Mouse (Mus musculus) kidney, adult 10 weeks (tissue): ENCODE data around the gene Vps13c. TPM values are rescaled to one million over a fixed set of nuclear protein-coding genes. Genes with fewer than 3 reads are reported as not detected.

Experiments used
- polyA plus RNA-seq: library from polyadenylated mRNA; stranded (reverse); fragments of 350-450 nt; fragmentation: Illumina TruSeq; extraction: RNeasy Lipid Tissue Mini Kit (QIAGEN cat#74804); gene quantifications from one replicate; pipeline ENCODE4 v1.2.3, GENCODE M21; 2014; ENCODE audit warnings: low read depth, low replicate concordance

Vps13c gene
- polyA plus RNA-seq, result 22.8 TPM

DNA sequence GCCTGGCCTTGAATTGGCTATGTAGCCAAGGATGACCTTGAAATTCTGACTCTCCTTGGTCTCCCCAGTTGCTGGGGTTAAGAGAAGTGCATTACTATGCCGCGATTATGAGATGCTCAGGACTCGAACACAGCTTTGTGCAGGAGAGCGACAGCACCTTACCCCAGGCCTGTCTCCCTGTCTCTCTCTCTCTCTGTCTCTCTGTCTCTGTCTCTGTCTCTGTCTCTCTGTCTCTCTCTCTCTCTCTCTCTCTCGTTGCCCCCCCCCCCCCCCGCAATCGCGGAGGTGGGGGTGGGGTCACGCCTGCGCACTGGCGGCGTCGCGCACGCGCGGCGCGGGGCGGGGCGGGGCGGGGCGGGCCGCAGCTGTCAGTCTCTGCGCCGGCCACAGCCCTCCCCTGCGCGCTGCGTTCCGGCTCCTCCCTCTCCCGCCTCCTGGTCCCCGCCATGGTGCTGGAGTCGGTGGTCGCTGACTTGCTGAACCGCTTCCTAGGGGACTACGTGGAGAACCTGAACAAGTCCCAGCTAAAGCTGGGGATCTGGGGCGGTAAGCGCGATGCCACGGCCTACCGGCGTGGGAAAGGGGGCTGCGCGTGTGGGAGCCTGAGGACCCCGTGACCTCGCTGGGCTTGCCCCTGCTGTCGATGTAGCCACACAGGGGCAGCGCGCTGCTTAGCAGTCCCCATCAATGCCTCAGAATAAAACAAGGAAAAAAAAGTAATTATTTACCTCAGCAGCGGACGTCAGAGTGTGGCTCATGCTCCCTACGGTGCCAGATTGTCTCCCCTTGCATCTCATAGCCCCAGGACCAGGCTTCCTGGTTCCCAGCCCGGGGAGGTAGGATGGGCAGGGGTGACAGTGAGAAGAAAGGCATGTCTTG is at the start of gene Vps13c:
TSS of gene Vps13c (plus strand) at position 416 of the 879 bp plus-strand sequence.

DNA sequence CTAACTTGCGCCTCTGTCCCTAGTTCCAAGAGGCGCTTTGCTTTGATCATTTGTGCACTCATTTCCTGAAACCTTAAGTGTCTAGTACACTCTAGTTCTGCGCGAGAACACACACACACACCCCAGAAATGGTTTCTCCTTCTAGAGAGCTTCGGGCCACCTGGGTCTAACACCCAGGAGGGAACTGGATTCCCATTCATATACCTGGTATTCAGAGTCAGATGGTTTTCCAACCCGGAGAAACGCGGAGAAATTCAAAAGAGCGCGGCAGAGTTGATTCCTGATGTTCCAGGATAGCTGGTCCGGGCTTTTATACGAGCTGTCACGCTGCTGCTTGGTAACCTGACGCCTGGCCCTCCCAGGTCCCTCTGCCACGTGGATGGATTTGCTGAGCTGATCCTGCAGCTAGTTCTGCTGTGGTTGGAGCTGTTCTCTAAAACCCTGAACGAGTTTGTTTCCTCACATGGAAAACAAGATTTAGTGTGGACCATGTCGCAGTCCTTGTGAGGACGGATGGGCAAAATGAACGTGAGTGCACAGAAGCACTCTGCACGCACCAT is 8.1 kb upstream of the Vps13c start, which contains the start of gene C2cd4a:
TSS of gene C2cd4a (minus strand) at position 285 of the 560 bp plus-strand sequence.

Other genes starting within 250 kb of the Vps13c start
- gene C2cd4b, start 81.0 kb upstream of the Vps13c start, polyA plus RNA-seq, result not detected
- not detected for gene C2cd4a, start 8.1 kb upstream of the Vps13c start, polyA plus RNA-seq